Mouse (Mus musculus) kidney, embryonic 15.5 days (tissue): Measurements from ENCODE around the gene Slc35b4. TPM values are rescaled to one million over a fixed set of nuclear protein-coding genes. Genes with fewer than 3 reads are reported as not detected.

Experiments used
- ATAC-seq: fragments of 200-750 bp; cut with Nextera tagmentation; replicated peaks from 2 replicates; pipeline ENCODE4 v1.8.0; 2017; ENCODE audit warnings: moderate TSS enrichment; ENCODE audit not compliant: low FRiP score
- H3K27ac ChIP-seq: fragments of 300-500 bp; sonication (generic); 2 replicates; pipeline ENCODE4 v1.5.1; 2015; ENCODE audit warnings: mild to moderate bottlenecking, inconsistent platforms
- H3K27me3 ChIP-seq: fragments of 300-500 bp; sonication (generic); 2 replicates; pipeline ENCODE4 v1.6.1; 2015; ENCODE audit warnings: inconsistent platforms
- H3K36me3 ChIP-seq: fragments of 300-500 bp; sonication (generic); 2 replicates; pipeline ENCODE4 v1.6.1; 2015; ENCODE audit warnings: inconsistent platforms
- H3K4me1 ChIP-seq: fragments of 300-500 bp; sonication (generic); 2 replicates; pipeline ENCODE4 v1.6.1; 2015; ENCODE audit warnings: inconsistent platforms
- H3K4me2 ChIP-seq: fragments of 300-500 bp; sonication (generic); 2 replicates; pipeline ENCODE4 v1.6.1; 2015; ENCODE audit warnings: moderate library complexity, mild to moderate bottlenecking, inconsistent platforms
- H3K4me3 ChIP-seq: fragments of 300-500 bp; sonication (generic); replicated peaks from 2 replicates; pipeline ENCODE4 v1.5.1; 2015; ENCODE audit warnings: mild to moderate bottlenecking, inconsistent platforms
- H3K9ac ChIP-seq: fragments of 300-500 bp; sonication (generic); 2 replicates; pipeline ENCODE4 v1.6.1; 2015; ENCODE audit warnings: mild to moderate bottlenecking, inconsistent platforms
- H3K9me3 ChIP-seq: fragments of 300-500 bp; sonication (generic); replicated peaks from 2 replicates; pipeline ENCODE4 v1.6.1; 2016; ENCODE audit warnings: inconsistent platforms
- WGBS: fragments of 180-500 bp; shearing (Covaris S2); methylation state at CpG from one replicate; pipeline ENCODE4 v1.1.7; 2015; ENCODE audit warnings: mixed read lengths; 5-methylcytosine and 5-hydroxymethylcytosine counted together
- polyA plus RNA-seq: library from polyadenylated mRNA; unstranded; fragments of >200 nt; fragmentation: Nextera tagmentation; extraction: Ambion mirVana; gene quantifications from 2 replicates; pipeline ENCODE4 v1.2.1, GENCODE M21; 2015

The Slc35b4 gene
- polyA plus RNA-seq, 1 experiment from 2014 or later = 64.4 TPM

- no peak overlapping the region for H3K9ac ChIP-seq
- 77% methylated on average over 9 of the region's 9 CpGs for WGBS
Measured at GRCm38 (mm10) chr6:34149066-34149465, 27.8 kb downstream of the Slc35b4 start.

GRCm38 (mm10) chr6:34148639-34149038 lies 28.3 kb downstream of the Slc35b4 start:
- 0 out of 2 replicates have a peak, but pooled peaks cover 3% of the 10 kb centered on the region for H3K9me3 ChIP-seq
- H3K4me1 ChIP-seq = peaks cover 17% of the 10 kb centered on the region
- no peaks in the 10 kb centered on the region for H3K36me3 ChIP-seq
- no peak overlapping the region for H3K9ac ChIP-seq
- WGBS = 49% methylated on average over 7 of the region's 7 CpGs
- ATAC-seq = no peak
- no peak overlapping the region for H3K4me3 ChIP-seq
- H3K27me3 ChIP-seq = no peaks in the 10 kb centered on the region
- no peak overlapping the region for H3K27ac ChIP-seq
- no peak overlapping the region for H3K4me2 ChIP-seq

More at GRCm38 (mm10) chr6:34149066-34149465, 27.8 kb downstream of the Slc35b4 start:
- peaks cover 22% of the 10 kb centered on the region for H3K4me1 ChIP-seq
- no peak overlapping the region for H3K4me3 ChIP-seq
- H3K27me3 ChIP-seq = no peaks in the 10 kb centered on the region
- no peak overlapping the region for H3K4me2 ChIP-seq
- no peak overlapping the region for H3K27ac ChIP-seq
- H3K36me3 ChIP-seq = no peaks in the 10 kb centered on the region
- H3K9me3 ChIP-seq = 0 out of 2 replicates have a peak, but pooled peaks cover 3% of the 10 kb centered on the region
- no peak for ATAC-seq

GRCm38 (mm10) chr6:34148021-34148420 lies 28.9 kb downstream of the Slc35b4 start:
- no peaks in the 10 kb centered on the region for H3K36me3 ChIP-seq
- WGBS = 70% methylated on average over 3 of the region's 3 CpGs
- ATAC-seq = no peak
- H3K27me3 ChIP-seq = no peaks in the 10 kb centered on the region
- no peak overlapping the region for H3K4me3 ChIP-seq
- no peak overlapping the region for H3K4me2 ChIP-seq
- peaks cover 11% of the 10 kb centered on the region for H3K4me1 ChIP-seq
- 0 out of 2 replicates have a peak, but pooled peaks cover 3% of the 10 kb centered on the region for H3K9me3 ChIP-seq
- H3K9ac ChIP-seq = no peak overlapping the region
- no peak overlapping the region for H3K27ac ChIP-seq

GRCm38 (mm10) chr6:34146042-34146441 lies 30.9 kb downstream of the Slc35b4 start:
- Histone ChIP-seq H3K27me3 (no peaks in the 10 kb centered on the region), H3K9me3 (0 out of 2 replicates have a peak, but pooled peaks cover 3% of the 10 kb centered on the region), H3K9ac (no peak overlapping the region), H3K36me3 (no peaks in the 10 kb centered on the region), H3K27ac (0 out of 2 replicates have a peak overlapping the region, but pooled peaks have one; percentile 45), H3K4me2 (no peak overlapping the region), H3K4me1 (peaks cover 5% of the 10 kb centered on the region; the same call in 1 of the 2 replicates), H3K4me3 (no peak overlapping the region)
- WGBS = 43% methylated on average over 6 of the region's 6 CpGs
- ATAC-seq = no peak

GRCm38 (mm10) chr6:34142931-34143330 lies 34.0 kb downstream of the Slc35b4 start:
- no peak overlapping the region for H3K9ac ChIP-seq
- H3K4me1 ChIP-seq = peaks cover 5% of the 10 kb centered on the region; the same call in 1 of the 2 replicates
- H3K9me3 ChIP-seq = 0 out of 2 replicates have a peak, but pooled peaks cover 3% of the 10 kb centered on the region
- no peak for ATAC-seq
- H3K4me3 ChIP-seq = no peak overlapping the region
- no peaks in the 10 kb centered on the region for H3K27me3 ChIP-seq
- H3K4me2 ChIP-seq = no peak overlapping the region
- no peaks in the 10 kb centered on the region for H3K36me3 ChIP-seq
- 60% methylated on average over 11 of the region's 11 CpGs for WGBS
- no peak overlapping the region for H3K27ac ChIP-seq

GRCm38 (mm10) chr6:34138366-34138765 lies 38.5 kb downstream of the Slc35b4 start:
- ATAC-seq = no peak
- Histone ChIP-seq H3K9ac (no peak overlapping the region), H3K4me3 (no peak overlapping the region), H3K4me1 (no peaks in the 10 kb centered on the region), H3K4me2 (no peak overlapping the region), H3K27ac (no peak overlapping the region), H3K9me3 (no peaks in the 10 kb centered on the region), H3K27me3 (no peaks in the 10 kb centered on the region), H3K36me3 (no peaks in the 10 kb centered on the region)
- WGBS = 41% methylated on average over 3 of the region's 3 CpGs

GRCm38 (mm10) chr6:34132391-34132790 lies 44.5 kb downstream of the Slc35b4 start:
- Histone ChIP-seq H3K9me3 (no peaks in the 10 kb centered on the region), H3K4me3 (no peak overlapping the region), H3K4me2 (no peak overlapping the region), H3K9ac (no peak overlapping the region), H3K36me3 (no peaks in the 10 kb centered on the region), H3K27ac (no peak overlapping the region), H3K27me3 (no peaks in the 10 kb centered on the region), H3K4me1 (no peaks in the 10 kb centered on the region)
- ATAC-seq = no peak
- WGBS = 89% methylated on average over 9 of the region's 9 CpGs

GRCm38 (mm10) chr6:34129261-34129660 lies 47.6 kb downstream of the Slc35b4 start:
- no peak overlapping the region for H3K4me3 ChIP-seq
- 67% methylated on average over 2 of the region's 2 CpGs for WGBS
- no peaks in the 10 kb centered on the region for H3K4me1 ChIP-seq
- H3K27ac ChIP-seq = no peak overlapping the region
- no peaks in the 10 kb centered on the region for H3K27me3 ChIP-seq
- H3K4me2 ChIP-seq = no peak overlapping the region
- H3K36me3 ChIP-seq = no peaks in the 10 kb centered on the region
- no peak overlapping the region for H3K9ac ChIP-seq
- no peaks in the 10 kb centered on the region for H3K9me3 ChIP-seq
- no peak for ATAC-seq

GRCm38 (mm10) chr6:34124401-34124800 lies 52.5 kb downstream of the Slc35b4 start:
- no peaks in the 10 kb centered on the region for H3K9me3 ChIP-seq
- no peak overlapping the region for H3K9ac ChIP-seq
- no peaks in the 10 kb centered on the region for H3K36me3 ChIP-seq
- H3K4me1 ChIP-seq = no peaks in the 10 kb centered on the region
- ATAC-seq = no peak
- no peaks in the 10 kb centered on the region for H3K27me3 ChIP-seq
- no peak overlapping the region for H3K4me3 ChIP-seq
- WGBS = 77% methylated on average over 2 of the region's 2 CpGs
- no peak overlapping the region for H3K27ac ChIP-seq
- H3K4me2 ChIP-seq = no peak overlapping the region

GRCm38 (mm10) chr6:34116838-34117478 lies 60.0 kb downstream of the Slc35b4 start:
- no peak for ATAC-seq
- 0 out of 2 replicates have a peak, but pooled peaks cover 3% of the 10 kb centered on the region for H3K27me3 ChIP-seq
- no peaks in the 10 kb centered on the region for H3K4me1 ChIP-seq
- H3K4me2 ChIP-seq = no peak overlapping the region
- H3K27ac ChIP-seq = no peak overlapping the region
- no peaks in the 10 kb centered on the region for H3K9me3 ChIP-seq
- no peak overlapping the region for H3K9ac ChIP-seq
- H3K4me3 ChIP-seq = no peak overlapping the region
- WGBS = 69% methylated on average over 7 of the region's 7 CpGs
- no peaks in the 10 kb centered on the region for H3K36me3 ChIP-seq

- Histone ChIP-seq H3K4me1 (peaks cover 2% of the 10 kb centered on the region; the same call in 1 of the 2 replicates), H3K27ac (no peak overlapping the region), H3K9me3 (no peaks in the 10 kb centered on the region), H3K36me3 (no peaks in the 10 kb centered on the region), H3K9ac (no peak overlapping the region), H3K4me3 (no peak overlapping the region), H3K27me3 (0 out of 2 replicates have a peak, but pooled peaks cover 3% of the 10 kb centered on the region), H3K4me2 (no peak overlapping the region)
- 69% methylated on average over 6 of the region's 6 CpGs for WGBS
- no peak for ATAC-seq
Measured at GRCm38 (mm10) chr6:34111406-34111805, 65.5 kb downstream of the Slc35b4 start.

GRCm38 (mm10) chr6:34110571-34110970 lies 66.3 kb downstream of the Slc35b4 start:
- Histone ChIP-seq H3K4me2 (no peak overlapping the region), H3K4me1 (peaks cover 2% of the 10 kb centered on the region; the same call in 1 of the 2 replicates), H3K36me3 (no peaks in the 10 kb centered on the region), H3K27me3 (0 out of 2 replicates have a peak, but pooled peaks cover 3% of the 10 kb centered on the region), H3K4me3 (no peak overlapping the region), H3K27ac (no peak overlapping the region), H3K9ac (no peak overlapping the region), H3K9me3 (no peaks in the 10 kb centered on the region)
- WGBS = 51% methylated on average over 10 of the region's 10 CpGs
- ATAC-seq = no peak
